Mouse (Mus musculus): ENCODE results near the gene Gpr153. TPM values are rescaled to one million over a fixed set of nuclear protein-coding genes. Genes with fewer than 3 reads are reported as not detected.

The Gpr153 gene
- total RNA-seq, 1 experiment: 5.1 TPM

DNA sequence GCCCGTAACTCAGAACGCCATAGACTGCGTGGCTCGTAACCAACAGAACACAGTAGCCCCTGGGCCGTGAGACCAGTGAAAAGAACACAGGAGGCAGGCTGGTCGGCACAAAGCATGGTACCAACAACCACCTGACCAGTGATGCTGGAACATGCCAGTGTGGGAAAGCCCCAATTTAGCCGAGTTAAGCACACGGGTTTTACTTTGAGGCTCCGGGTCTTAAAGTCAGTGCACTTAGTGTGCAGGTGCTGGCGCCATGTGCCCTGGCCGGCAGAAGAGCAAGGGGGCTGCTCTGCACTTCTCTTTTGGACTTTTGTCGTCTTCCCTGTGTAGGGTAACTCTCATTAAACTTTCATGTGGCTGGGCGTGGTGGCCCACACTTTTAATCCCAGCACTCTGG lies 4.1 kb upstream of the Gpr153 start:
- Histone ChIP-seq H3K4me1 (ENCODE audit: control insufficient read depth in 2 of 2, insufficient read depth in 2 of 2, low read length in 2 of 2, poor library complexity in 1 of 2) (peaks cover 0 to 8% of the 10 kb centered on the region in 2 experiments; a peak in 1 of 4 replicates), H3K27ac (ENCODE audit: insufficient read depth, low read depth, low read length, poor library complexity, severe bottlenecking) (no peak overlapping the region), H3K9me3 (ENCODE audit: control insufficient read depth, insufficient read depth, low read depth, low read length) (no peaks in the 10 kb centered on the region), H3K36me3 (ENCODE audit: control insufficient read depth, insufficient read depth, low read length, poor library complexity, severe bottlenecking) (peaks cover 6% of the 10 kb centered on the region; the same call in 1 of the 2 replicates), H3K4me3 (ENCODE audit: insufficient read depth in 1 of 2, low read depth in 1 of 2, low read length in 2 of 2, poor library complexity in 1 of 2, severe bottlenecking in 1 of 2) (no peak overlapping the region), H3K9ac (ENCODE audit: insufficient read depth, low read depth, low read length, poor library complexity, severe bottlenecking) (no peak overlapping the region)
- no peak for TF ChIP-seq MAFK (IDR thresholded peaks at IDR 0.05; ENCODE audit: insufficient read depth, low read depth, low read length)
- no peak for TF ChIP-seq ZC3H11A (IDR thresholded peaks at IDR 0.05; ENCODE audit: borderline replicate concordance, low read depth, low read length)
- TF ChIP-seq CHD2 (IDR thresholded peaks at IDR 0.05; ENCODE audit: low read depth, low read length): no peak
- TF ChIP-seq ZNF384 (IDR thresholded peaks at IDR 0.05; ENCODE audit: low read depth, low read length): no peak
- TF ChIP-seq HCFC1 (IDR thresholded peaks at IDR 0.05; ENCODE audit: borderline replicate concordance, insufficient read depth, low read length): no peak
- in situ Hi-C loops (cut with MboI; ENCODE audit: low sequenced_read_pairs in 2 of 2, unreplicated experiment in 2 of 2): no loop called here
- no peak for DNase-seq (ENCODE audit: low read depth, low spot score)

GRCm38 (mm10) chr4:152270599-152270998 lies 3.4 kb upstream of the Gpr153 start:
- peaks cover 0 to 10% of the 10 kb centered on the region in 2 experiments; a peak in 1 of 4 replicates for H3K4me1 ChIP-seq (ENCODE audit: control insufficient read depth in 2 of 2, insufficient read depth in 2 of 2, low read length in 2 of 2, poor library complexity in 1 of 2)
- no peak overlapping the region for H3K4me3 ChIP-seq (ENCODE audit: insufficient read depth in 1 of 2, low read depth in 1 of 2, low read length in 2 of 2, poor library complexity in 1 of 2, severe bottlenecking in 1 of 2)
- no peaks in the 10 kb centered on the region for H3K9me3 ChIP-seq (ENCODE audit: control insufficient read depth, insufficient read depth, low read depth, low read length)
- no peak overlapping the region for H3K27ac ChIP-seq (ENCODE audit: insufficient read depth, low read depth, low read length, poor library complexity, severe bottlenecking)
- H3K9ac ChIP-seq (ENCODE audit: insufficient read depth, low read depth, low read length, poor library complexity, severe bottlenecking): no peak overlapping the region
- DNase-seq (ENCODE audit: low read depth, low spot score): no peak
- in situ Hi-C loops (cut with MboI; ENCODE audit: low sequenced_read_pairs in 2 of 2, unreplicated experiment in 2 of 2): no loop called here
- TF ChIP-seq ZC3H11A (IDR thresholded peaks at IDR 0.05; ENCODE audit: borderline replicate concordance, low read depth, low read length): no peak
- no peak for TF ChIP-seq HCFC1 (IDR thresholded peaks at IDR 0.05; ENCODE audit: borderline replicate concordance, insufficient read depth, low read length)
- TF ChIP-seq MAFK (IDR thresholded peaks at IDR 0.05; ENCODE audit: insufficient read depth, low read depth, low read length): no peak
- no peak for TF ChIP-seq ZNF384 (IDR thresholded peaks at IDR 0.05; ENCODE audit: low read depth, low read length)
- TF ChIP-seq CHD2 (IDR thresholded peaks at IDR 0.05; ENCODE audit: low read depth, low read length): no peak
- peaks cover 6% of the 10 kb centered on the region; the same call in 1 of the 2 replicates for H3K36me3 ChIP-seq (ENCODE audit: control insufficient read depth, insufficient read depth, low read length, poor library complexity, severe bottlenecking)

DNA sequence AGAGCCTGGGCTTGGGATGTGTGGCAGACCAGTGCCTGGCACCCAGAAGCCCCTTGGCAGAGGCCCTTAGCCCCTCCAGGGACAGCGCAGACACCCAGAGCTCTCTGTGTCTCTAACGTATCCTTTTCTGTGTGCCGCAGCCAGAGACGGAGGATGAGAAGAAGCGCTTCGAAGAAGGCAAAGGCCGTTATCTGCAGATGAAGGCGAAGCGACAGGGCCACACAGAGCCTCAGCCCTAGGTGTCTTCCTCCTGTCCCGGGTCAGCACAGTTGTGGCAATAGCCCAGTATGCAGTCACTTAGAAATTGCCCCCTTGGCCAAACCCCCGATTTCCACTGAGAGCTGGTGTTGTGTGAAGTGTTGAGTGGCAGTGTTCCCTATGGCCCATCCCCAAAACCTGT lies 2.7 kb upstream of the Gpr153 start:
- no peak overlapping the region for H3K4me3 ChIP-seq (ENCODE audit: insufficient read depth in 1 of 2, low read depth in 1 of 2, low read length in 2 of 2, poor library complexity in 1 of 2, severe bottlenecking in 1 of 2)
- no peak overlapping the region for H3K27ac ChIP-seq (ENCODE audit: insufficient read depth, low read depth, low read length, poor library complexity, severe bottlenecking)
- no peak for TF ChIP-seq CHD2 (IDR thresholded peaks at IDR 0.05; ENCODE audit: low read depth, low read length)
- H3K4me1 ChIP-seq (ENCODE audit: control insufficient read depth in 2 of 2, insufficient read depth in 2 of 2, low read length in 2 of 2, poor library complexity in 1 of 2): peaks cover 0 to 10% of the 10 kb centered on the region in 2 experiments; a peak in 1 of 4 replicates
- no peak overlapping the region for H3K9ac ChIP-seq (ENCODE audit: insufficient read depth, low read depth, low read length, poor library complexity, severe bottlenecking)
- in situ Hi-C loops (cut with MboI; ENCODE audit: low sequenced_read_pairs in 2 of 2, unreplicated experiment in 2 of 2): no loop called here
- peaks cover 6% of the 10 kb centered on the region; the same call in 1 of the 2 replicates for H3K36me3 ChIP-seq (ENCODE audit: control insufficient read depth, insufficient read depth, low read length, poor library complexity, severe bottlenecking)
- no peak for DNase-seq (ENCODE audit: low read depth, low spot score)
- H3K9me3 ChIP-seq (ENCODE audit: control insufficient read depth, insufficient read depth, low read depth, low read length): no peaks in the 10 kb centered on the region

DNA sequence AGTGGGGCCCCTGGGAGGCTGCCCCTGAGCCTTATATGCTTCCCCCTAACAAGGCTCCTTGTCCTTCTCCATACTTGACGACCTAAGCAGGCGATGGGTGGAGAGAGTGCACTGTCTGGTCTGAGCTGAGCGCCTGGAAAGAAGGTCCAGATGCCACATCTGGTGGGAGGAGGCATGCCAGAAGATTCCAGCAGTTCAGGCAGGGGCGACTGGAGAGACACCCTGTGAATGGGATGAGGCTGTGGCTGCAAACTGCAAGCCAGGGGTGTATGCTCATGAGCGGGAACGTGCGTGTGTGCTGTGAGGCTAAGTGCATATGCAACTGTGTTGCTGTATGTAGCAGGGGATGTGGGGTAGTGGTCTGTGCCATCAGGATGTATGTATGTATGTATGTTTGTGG lies 2.0 kb upstream of the Gpr153 start:
- Histone ChIP-seq H3K27ac (ENCODE audit: insufficient read depth, low read depth, low read length, poor library complexity, severe bottlenecking) (no peak overlapping the region), H3K9me3 (ENCODE audit: control insufficient read depth, insufficient read depth, low read depth, low read length) (no peaks in the 10 kb centered on the region), H3K36me3 (ENCODE audit: control insufficient read depth, insufficient read depth, low read length, poor library complexity, severe bottlenecking) (peaks cover 6% of the 10 kb centered on the region; the same call in 1 of the 2 replicates), H3K4me1 (ENCODE audit: control insufficient read depth in 2 of 2, insufficient read depth in 2 of 2, low read length in 2 of 2, poor library complexity in 1 of 2) (peaks cover 0 to 14% of the 10 kb centered on the region in 2 experiments; a peak in 1 of 4 replicates), H3K4me3 (ENCODE audit: insufficient read depth in 1 of 2, low read depth in 1 of 2, low read length in 2 of 2, poor library complexity in 1 of 2, severe bottlenecking in 1 of 2) (no peak overlapping the region), H3K9ac (ENCODE audit: insufficient read depth, low read depth, low read length, poor library complexity, severe bottlenecking) (no peak overlapping the region)
- no peak for DNase-seq (ENCODE audit: low read depth, low spot score)
- in situ Hi-C loops (cut with MboI; ENCODE audit: low sequenced_read_pairs in 2 of 2, unreplicated experiment in 2 of 2): no loop called here
- TF ChIP-seq ZC3H11A (IDR thresholded peaks at IDR 0.05; ENCODE audit: borderline replicate concordance, low read depth, low read length) (no peak), CHD2 (IDR thresholded peaks at IDR 0.05; ENCODE audit: low read depth, low read length) (no peak), MAFK (IDR thresholded peaks at IDR 0.05; ENCODE audit: insufficient read depth, low read depth, low read length) (no peak), ZNF384 (IDR thresholded peaks at IDR 0.05; ENCODE audit: low read depth, low read length) (no peak), HCFC1 (IDR thresholded peaks at IDR 0.05; ENCODE audit: borderline replicate concordance, insufficient read depth, low read length) (no peak)
